Mouse (Mus musculus) hindbrain, embryonic 11.5 days (tissue): ENCODE data around the gene Mettl26. TPM values are rescaled to one million over a fixed set of nuclear protein-coding genes. Genes with fewer than 3 reads are reported as not detected.

Experiments used
- ATAC-seq: fragments of 200-750 bp; cut with Nextera tagmentation; 2 replicates; pipeline ENCODE4 v1.8.0; 2017; ENCODE audit warnings: mild to moderate bottlenecking, moderate TSS enrichment, moderate library complexity; ENCODE audit not compliant: low FRiP score
- DNase-seq: peaks from one replicate; pipeline ENCODE4 v3.0.0-alpha.2; 2015; ENCODE audit warnings: low spot score
- H3K27ac ChIP-seq: fragments of 300-500 bp; sonication (generic); 2 replicates; pipeline ENCODE4 v1.5.1; 2014; ENCODE audit warnings: mild to moderate bottlenecking, low read depth, low read length
- H3K27me3 ChIP-seq: fragments of 300-500 bp; sonication (generic); 2 replicates; pipeline ENCODE4 v1.6.1; 2014; ENCODE audit warnings: mild to moderate bottlenecking, low read length, moderate library complexity, mixed read lengths; ENCODE audit not compliant: control insufficient read depth, insufficient read depth
- H3K36me3 ChIP-seq: fragments of 300-500 bp; sonication (generic); 2 replicates; pipeline ENCODE4 v1.6.1; 2014; ENCODE audit warnings: mild to moderate bottlenecking, low read length, moderate library complexity, mixed read lengths; ENCODE audit not compliant: control insufficient read depth, insufficient read depth
- H3K4me1 ChIP-seq: fragments of 300-500 bp; sonication (generic); replicated peaks from 2 replicates; pipeline ENCODE4 v1.6.1; 2014; ENCODE audit warnings: low read length, mixed read lengths; ENCODE audit not compliant: control insufficient read depth, insufficient read depth
- H3K4me2 ChIP-seq: fragments of 300-500 bp; sonication (generic); replicated peaks from 2 replicates; pipeline ENCODE4 v1.6.1; 2014; ENCODE audit warnings: mild to moderate bottlenecking, low read depth, low read length
- H3K4me3 ChIP-seq: fragments of 300-500 bp; sonication (generic); 2 replicates; pipeline ENCODE4 v1.5.1; 2014; ENCODE audit warnings: low read depth, low read length
- H3K9ac ChIP-seq: fragments of 300-500 bp; sonication (generic); 2 replicates; pipeline ENCODE4 v1.6.1; 2014; ENCODE audit warnings: low read depth, low read length
- H3K9me3 ChIP-seq: fragments of 300-500 bp; sonication (generic); 2 replicates; pipeline ENCODE4 v1.6.1; 2016; ENCODE audit warnings: low read length; ENCODE audit not compliant: control insufficient read depth
- WGBS: fragments of 180-500 bp; shearing (Covaris S2); extraction: QIAGEN DNeasy Blood & Tissue Kit; methylation state at CpG from one replicate; pipeline ENCODE4 v1.1.7; 2014; 5-methylcytosine and 5-hydroxymethylcytosine counted together
- polyA plus RNA-seq: library from polyadenylated mRNA; unstranded; fragments of >200 nt; fragmentation: Nextera tagmentation; extraction: Ambion mirVana; gene quantifications from 2 replicates; pipeline ENCODE4 v1.2.1, GENCODE M21; 2014

The Mettl26 gene
- 53.2 and 56.6 TPM in 2 replicates for polyA plus RNA-seq

DNA sequence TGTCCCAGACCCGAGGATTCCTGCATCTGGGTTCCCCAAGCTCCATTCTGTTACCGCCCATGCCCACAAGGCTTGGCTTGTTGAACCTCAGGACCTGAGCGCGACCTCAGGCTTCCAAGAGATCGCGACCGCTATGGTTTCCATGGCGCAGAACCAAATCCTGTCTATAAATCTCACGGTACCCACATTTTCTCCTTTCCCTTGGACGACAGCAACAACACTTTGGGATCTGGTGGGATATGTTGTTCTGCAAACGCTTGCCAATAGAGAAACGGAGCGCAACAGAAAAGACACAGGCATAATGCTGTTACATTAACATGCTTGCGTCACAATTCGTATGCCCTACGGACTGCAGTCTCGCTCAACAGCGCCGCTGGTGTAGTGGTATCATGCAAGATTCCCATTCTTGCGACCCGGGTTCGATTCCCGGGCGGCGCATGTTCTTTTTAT, at the start of gene Mettl26:
Mettl26 (plus strand) TSS at position 354 of the 450 bp plus-strand sequence.
- Histone ChIP-seq H3K9ac (peak within 1 kb of the TSS; percentile 83), H3K9me3 (no peaks in the 10 kb centered on the region), H3K27me3 (no peaks in the 10 kb centered on the region), H3K36me3 (no peaks in the 10 kb centered on the region), H3K4me3 (peak within 1 kb of the TSS; percentile 79), H3K27ac (peak within 1 kb of the TSS; percentile 91), H3K4me2 (peak within 1 kb of the TSS; percentile 71), H3K4me1 (peaks cover 7% of the 10 kb centered on the region; the same call in 1 of the 2 replicates)
- WGBS, result under 1% methylated on average over 25 of the region's 25 CpGs
- peak; percentile 70 for ATAC-seq
- DNase-seq, result peak; percentile 98

- H3K27ac ChIP-seq, result no peak overlapping the region
- peaks cover 2% of the 10 kb centered on the region; the same call in 1 of the 2 replicates for H3K27me3 ChIP-seq
- no peak for ATAC-seq
- no peaks in the 10 kb centered on the region for H3K9me3 ChIP-seq
- no peak overlapping the region for H3K4me2 ChIP-seq
- H3K4me3 ChIP-seq, result no peak overlapping the region
- H3K4me1 ChIP-seq, result peaks cover 23% of the 10 kb centered on the region
- DNase-seq, result no peak
- WGBS, result 97% methylated on average over 6 of the region's 6 CpGs
- H3K9ac ChIP-seq, result no peak overlapping the region
- H3K36me3 ChIP-seq, result no peaks in the 10 kb centered on the region
Observed at GRCm38 (mm10) chr17:25825311-25825710, 49.6 kb upstream of the Mettl26 start.

- 97% methylated on average over 27 of the region's 27 CpGs for WGBS
- H3K36me3 ChIP-seq, result peaks cover 2% of the 10 kb centered on the region; the same call in 1 of the 2 replicates
- H3K4me1 ChIP-seq, result peaks cover 23% of the 10 kb centered on the region
- no peak overlapping the region for H3K4me3 ChIP-seq
- DNase-seq (no peak), ATAC-seq (no peak)
- H3K4me2 ChIP-seq, result no peak overlapping the region
- H3K27me3 ChIP-seq, result no peaks in the 10 kb centered on the region
- H3K27ac ChIP-seq, result no peak overlapping the region
- no peaks in the 10 kb centered on the region for H3K9me3 ChIP-seq
- H3K9ac ChIP-seq, result no peak overlapping the region
Observed at GRCm38 (mm10) chr17:25825984-25826570, 48.8 kb upstream of the Mettl26 start.

GRCm38 (mm10) chr17:25827011-25827410, 47.9 kb upstream of the Mettl26 start:
- DNase-seq (no peak), ATAC-seq (no peak)
- Histone ChIP-seq H3K9ac (no peak overlapping the region), H3K4me1 (peaks cover 30% of the 10 kb centered on the region), H3K9me3 (no peaks in the 10 kb centered on the region), H3K27me3 (no peaks in the 10 kb centered on the region), H3K27ac (no peak overlapping the region), H3K36me3 (peaks cover 4% of the 10 kb centered on the region; the same call in 1 of the 2 replicates), H3K4me2 (no peak overlapping the region), H3K4me3 (no peak overlapping the region)
- 95% methylated on average over 13 of the region's 13 CpGs for WGBS

- Histone ChIP-seq H3K9me3 (no peaks in the 10 kb centered on the region), H3K4me2 (no peak overlapping the region), H3K9ac (no peak overlapping the region), H3K4me3 (no peak overlapping the region), H3K36me3 (peaks cover 4% of the 10 kb centered on the region; the same call in 1 of the 2 replicates), H3K27me3 (no peaks in the 10 kb centered on the region), H3K4me1 (peaks cover 30% of the 10 kb centered on the region), H3K27ac (no peak overlapping the region)
- ATAC-seq (no peak), DNase-seq (no peak)
- 95% methylated on average over 22 of the region's 22 CpGs for whole genome bisulfite sequencing
Observed at GRCm38 (mm10) chr17:25827546-25828222, 47.2 kb upstream of the Mettl26 start.

DNA sequence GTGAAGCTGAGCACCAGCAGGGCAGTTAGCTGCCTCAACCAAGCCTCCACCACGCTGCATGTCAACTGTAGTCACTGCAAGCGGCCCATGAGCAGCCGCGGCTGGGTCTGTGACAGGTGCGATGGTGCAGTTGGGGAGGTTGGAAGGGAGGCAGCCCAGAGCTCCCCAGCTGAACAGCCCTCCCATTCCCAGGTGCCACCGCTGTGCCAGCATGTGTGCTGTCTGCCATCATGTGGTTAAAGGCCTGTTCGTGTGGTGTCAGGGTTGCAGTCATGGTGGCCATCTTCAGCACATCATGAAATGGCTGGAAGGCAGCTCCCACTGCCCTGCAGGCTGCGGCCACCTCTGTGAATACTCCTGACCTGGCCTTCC, 46.7 kb upstream of the Mettl26 start:
- Histone ChIP-seq H3K9ac (no peak overlapping the region), H3K4me1 (peaks cover 30% of the 10 kb centered on the region), H3K9me3 (no peaks in the 10 kb centered on the region), H3K36me3 (peaks cover 4% of the 10 kb centered on the region; the same call in 1 of the 2 replicates), H3K27me3 (no peaks in the 10 kb centered on the region), H3K4me3 (peak overlapping the region; percentile 65), H3K27ac (no peak overlapping the region; the same call in 1 of the 2 replicates), H3K4me2 (peak overlapping the region; percentile 78)
- DNase-seq (no peak), ATAC-seq (no peak)
- WGBS, result 86% methylated on average over 8 of the region's 8 CpGs

DNA sequence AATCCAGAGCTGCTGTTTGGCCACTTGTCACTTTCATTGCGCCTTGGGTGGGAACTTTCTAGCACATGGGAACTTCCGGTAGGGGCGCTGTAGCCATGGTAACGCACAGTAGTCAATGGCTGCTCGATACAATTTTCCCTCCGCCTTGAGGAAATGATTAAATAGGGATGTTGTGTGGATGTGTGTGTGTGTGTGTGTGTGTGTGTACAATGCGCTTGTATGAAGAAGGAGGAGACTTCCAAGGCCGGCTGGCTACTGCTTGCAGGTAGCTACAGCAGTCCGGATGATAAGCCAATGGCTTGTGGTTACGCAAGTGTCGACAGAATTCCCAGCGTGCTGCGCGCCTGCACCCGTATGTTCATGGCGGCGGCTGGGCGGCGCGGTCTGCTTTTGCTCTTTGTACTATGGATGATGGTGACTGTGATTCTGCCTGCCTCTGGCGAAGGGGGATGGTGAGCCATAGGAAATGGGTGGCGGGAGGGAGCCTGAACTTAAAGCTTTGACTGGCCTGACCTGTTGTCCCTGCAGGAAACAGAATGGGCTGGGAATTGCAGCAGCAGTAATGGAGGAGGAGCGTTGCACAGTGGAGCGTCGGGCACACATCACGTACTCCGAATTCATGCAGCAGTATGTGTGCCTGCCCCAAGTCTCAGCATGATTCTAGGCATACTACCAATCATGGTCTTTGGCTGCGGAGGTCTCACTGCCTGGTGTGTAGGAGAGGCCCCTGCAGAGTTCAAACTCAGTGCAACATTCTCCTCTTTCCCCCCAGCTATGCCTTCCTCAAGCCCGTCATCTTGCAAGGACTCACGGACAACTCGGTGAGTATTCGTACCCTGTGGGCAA, 45.9 kb upstream of the Mettl26 start, which contains the start of gene Jmjd8:
Jmjd8 (plus strand) TSS at position 156 of the 846 bp plus-strand sequence.
- whole genome bisulfite sequencing, result 2% methylated on average over 32 of the region's 32 CpGs
- Histone ChIP-seq H3K4me3 (peak within 1 kb of the TSS; percentile 65), H3K4me2 (peak within 1 kb of the TSS; percentile 78), H3K9ac (peak within 1 kb of the TSS; percentile 88), H3K27me3 (no peaks in the 10 kb centered on the region), H3K9me3 (no peaks in the 10 kb centered on the region), H3K27ac (peak within 1 kb of the TSS; percentile 76), H3K36me3 (peaks cover 4% of the 10 kb centered on the region; the same call in 1 of the 2 replicates), H3K4me1 (peaks cover 29% of the 10 kb centered on the region)
- ATAC-seq (peak; percentile 32), DNase-seq (peak; percentile 88)

GRCm38 (mm10) chr17:25829558-25830017, 45.3 kb upstream of the Mettl26 start:
- peak overlapping the region; percentile 65 for H3K4me3 ChIP-seq
- no peaks in the 10 kb centered on the region for H3K9me3 ChIP-seq
- peaks cover 29% of the 10 kb centered on the region for H3K4me1 ChIP-seq
- H3K4me2 ChIP-seq, result peak overlapping the region; percentile 78
- peak overlapping the region; percentile 76 for H3K27ac ChIP-seq
- H3K27me3 ChIP-seq, result no peaks in the 10 kb centered on the region
- 45% methylated on average over 8 of the region's 8 CpGs for WGBS
- peaks cover 4% of the 10 kb centered on the region; the same call in 1 of the 2 replicates for H3K36me3 ChIP-seq
- ATAC-seq (no peak), DNase-seq (no peak)
- H3K9ac ChIP-seq, result peak overlapping the region; percentile 88
